Mouse (Mus musculus): ENCODE results near the gene Trpc4ap. TPM values are rescaled to one million over a fixed set of nuclear protein-coding genes. Genes with fewer than 3 reads are reported as not detected.
"Not testable (repeated sequence)": the region's sequence is repeated elsewhere in the genome, so short reads cannot be mapped to it uniquely, and the experiment has no call there.

The Trpc4ap gene
- 119 and 123 TPM in 2 replicates for polyA plus RNA-seq (2015; fragmentation: Nextera tagmentation; extraction: Ambion mirVana)

- Histone ChIP-seq H3K9me3 (ENCODE audit: control insufficient read depth, low read length) (no peaks in the 10 kb centered on the region), H3K27me3 (ENCODE audit: control insufficient read depth, insufficient read depth, low read depth, low read length) (no peaks in the 10 kb centered on the region), H3K9ac (ENCODE audit: low read length) (peak within 1 kb of the TSS; percentile 98), H3K36me3 (ENCODE audit: control insufficient read depth, insufficient read depth, low read length) (no peaks in the 10 kb centered on the region), H3K4me3 (ENCODE audit: low read length) (peak within 1 kb of the TSS; percentile 99), H3K27ac (ENCODE audit: low read length) (peak within 1 kb of the TSS; percentile 88), H3K4me1 (replicated peaks; ENCODE audit: control insufficient read depth, insufficient read depth, low read length) (peaks cover 13% of the 10 kb centered on the region), H3K4me2 (ENCODE audit: low read depth, low read length) (peak within 1 kb of the TSS; percentile 73)
- under 1% methylated on average over 63 of the region's 72 CpGs for WGBS
- peak; percentile 98 for ATAC-seq (ENCODE audit: low read depth)
Observed at GRCm38 (mm10) chr2:155691723-155692493, at the start of gene Trpc4ap. TSS of gene Trpc4ap (minus strand) at chr2:155692384.

GRCm38 (mm10) chr2:155737803-155738202 lies 45.6 kb upstream of the Trpc4ap start:
- H3K9ac ChIP-seq (ENCODE audit: low read length) = no peak overlapping the region
- H3K4me2 ChIP-seq (ENCODE audit: low read depth, low read length) = no peak overlapping the region
- H3K4me1 ChIP-seq (replicated peaks; ENCODE audit: control insufficient read depth, insufficient read depth, low read length) = peaks cover 2% of the 10 kb centered on the region; the same call in 1 of the 2 replicates
- no peak overlapping the region for H3K27ac ChIP-seq (ENCODE audit: low read length)
- no peaks in the 10 kb centered on the region for H3K36me3 ChIP-seq (ENCODE audit: control insufficient read depth, insufficient read depth, low read length)
- H3K4me3 ChIP-seq (ENCODE audit: low read length) = no peak overlapping the region
- H3K27me3 ChIP-seq (ENCODE audit: control insufficient read depth, insufficient read depth, low read depth, low read length) = no peaks in the 10 kb centered on the region; the same call in 1 of the 2 replicates
- whole genome bisulfite sequencing = 54% methylated on average over 9 of the region's 9 CpGs
- no peak for ATAC-seq (ENCODE audit: low read depth)
- no peaks in the 10 kb centered on the region for H3K9me3 ChIP-seq (ENCODE audit: control insufficient read depth, low read length)

GRCm38 (mm10) chr2:155736936-155737335 lies 44.8 kb upstream of the Trpc4ap start:
- WGBS = 62% methylated on average over 6 of the region's 6 CpGs
- Histone ChIP-seq H3K9me3 (ENCODE audit: control insufficient read depth, low read length) (no peaks in the 10 kb centered on the region), H3K36me3 (ENCODE audit: control insufficient read depth, insufficient read depth, low read length) (no peaks in the 10 kb centered on the region), H3K4me2 (ENCODE audit: low read depth, low read length) (no peak overlapping the region), H3K27ac (ENCODE audit: low read length) (no peak overlapping the region), H3K4me1 (replicated peaks; ENCODE audit: control insufficient read depth, insufficient read depth, low read length) (no peaks in the 10 kb centered on the region), H3K9ac (ENCODE audit: low read length) (no peak overlapping the region), H3K27me3 (ENCODE audit: control insufficient read depth, insufficient read depth, low read depth, low read length) (no peaks in the 10 kb centered on the region; the same call in 1 of the 2 replicates), H3K4me3 (ENCODE audit: low read length) (no peak overlapping the region)
- ATAC-seq (ENCODE audit: low read depth) = no peak

- H3K36me3 ChIP-seq (ENCODE audit: control insufficient read depth, insufficient read depth, low read length); ATAC-seq (ENCODE audit: low read depth); H3K4me1 ChIP-seq (replicated peaks; ENCODE audit: control insufficient read depth, insufficient read depth, low read length); H3K4me3 ChIP-seq (ENCODE audit: low read length); H3K9ac ChIP-seq (ENCODE audit: low read length); H3K4me2 ChIP-seq (ENCODE audit: low read depth, low read length); H3K9me3 ChIP-seq (ENCODE audit: control insufficient read depth, low read length); H3K27ac ChIP-seq (ENCODE audit: low read length); H3K27me3 ChIP-seq (ENCODE audit: control insufficient read depth, insufficient read depth, low read depth, low read length): not testable (repeated sequence)
- 82% methylated on average over 5 of the region's 5 CpGs for WGBS
Observed at GRCm38 (mm10) chr2:155735766-155736165, 43.6 kb upstream of the Trpc4ap start, which contains the start of gene Gm17581. TSS of gene Gm17581 (minus strand) at chr2:155735866.

GRCm38 (mm10) chr2:155735080-155735479 lies 42.9 kb upstream of the Trpc4ap start:
- no peak for ATAC-seq (ENCODE audit: low read depth)
- WGBS = 49% methylated on average over 5 of the region's 5 CpGs

GRCm38 (mm10) chr2:155729158-155729645 lies 37.0 kb upstream of the Trpc4ap start, which contains the start of gene Edem2:
TSS of gene Edem2 (minus strand) at chr2:155729475.
- Histone ChIP-seq H3K27me3 (ENCODE audit: control insufficient read depth, insufficient read depth, low read depth, low read length) (no peaks in the 10 kb centered on the region; the same call in 1 of the 2 replicates), H3K9me3 (ENCODE audit: control insufficient read depth, low read length) (no peaks in the 10 kb centered on the region), H3K4me2 (ENCODE audit: low read depth, low read length) (peak within 1 kb of the TSS; percentile 75), H3K27ac (ENCODE audit: low read length) (no peak within 1 kb of the TSS), H3K4me3 (ENCODE audit: low read length) (peak within 1 kb of the TSS; percentile 93), H3K9ac (ENCODE audit: low read length) (peak within 1 kb of the TSS; percentile 82), H3K4me1 (replicated peaks; ENCODE audit: control insufficient read depth, insufficient read depth, low read length) (peaks cover 6% of the 10 kb centered on the region), H3K36me3 (ENCODE audit: control insufficient read depth, insufficient read depth, low read length) (no peaks in the 10 kb centered on the region; the same call in 1 of the 2 replicates)
- peak; percentile 96 for ATAC-seq (ENCODE audit: low read depth)
- WGBS = 0% methylated on average over 33 of the region's 33 CpGs

More at GRCm38 (mm10) chr2:155735080-155735479, 42.9 kb upstream of the Trpc4ap start:
- Histone ChIP-seq H3K4me2 (ENCODE audit: low read depth, low read length) (no peak overlapping the region), H3K4me3 (ENCODE audit: low read length) (no peak overlapping the region), H3K4me1 (replicated peaks; ENCODE audit: control insufficient read depth, insufficient read depth, low read length) (no peaks in the 10 kb centered on the region), H3K27me3 (ENCODE audit: control insufficient read depth, insufficient read depth, low read depth, low read length) (no peaks in the 10 kb centered on the region; the same call in 1 of the 2 replicates), H3K27ac (ENCODE audit: low read length) (no peak overlapping the region), H3K9me3 (ENCODE audit: control insufficient read depth, low read length) (no peaks in the 10 kb centered on the region), H3K9ac (ENCODE audit: low read length) (no peak overlapping the region), H3K36me3 (ENCODE audit: control insufficient read depth, insufficient read depth, low read length) (no peaks in the 10 kb centered on the region)

- no peak for ATAC-seq (ENCODE audit: low read depth)
- H3K9me3 ChIP-seq (ENCODE audit: control insufficient read depth, low read length) = no peaks in the 10 kb centered on the region
Observed at GRCm38 (mm10) chr2:155728742-155729141, 36.6 kb upstream of the Trpc4ap start.

GRCm38 (mm10) chr2:155727764-155728395 lies 35.7 kb upstream of the Trpc4ap start:
- H3K27me3 ChIP-seq (ENCODE audit: control insufficient read depth, insufficient read depth, low read depth, low read length) = no peaks in the 10 kb centered on the region; the same call in 1 of the 2 replicates
- no peak for ATAC-seq (ENCODE audit: low read depth)
- H3K9me3 ChIP-seq (ENCODE audit: control insufficient read depth, low read length) = no peaks in the 10 kb centered on the region
- H3K4me1 ChIP-seq (replicated peaks; ENCODE audit: control insufficient read depth, insufficient read depth, low read length) = peaks cover 6% of the 10 kb centered on the region
- H3K4me3 ChIP-seq (ENCODE audit: low read length) = no peak overlapping the region
- H3K4me2 ChIP-seq (ENCODE audit: low read depth, low read length) = no peak overlapping the region; the same call in 1 of the 2 replicates
- H3K9ac ChIP-seq (ENCODE audit: low read length) = no peak overlapping the region
- H3K27ac ChIP-seq (ENCODE audit: low read length) = no peak overlapping the region
- WGBS = 56% methylated on average over 7 of the region's 7 CpGs
- H3K36me3 ChIP-seq (ENCODE audit: control insufficient read depth, insufficient read depth, low read length) = no peaks in the 10 kb centered on the region; the same call in 1 of the 2 replicates

More at GRCm38 (mm10) chr2:155728742-155729141, 36.6 kb upstream of the Trpc4ap start:
- no peaks in the 10 kb centered on the region; the same call in 1 of the 2 replicates for H3K27me3 ChIP-seq (ENCODE audit: control insufficient read depth, insufficient read depth, low read depth, low read length)
- H3K36me3 ChIP-seq (ENCODE audit: control insufficient read depth, insufficient read depth, low read length) = no peaks in the 10 kb centered on the region; the same call in 1 of the 2 replicates
- H3K9ac ChIP-seq (ENCODE audit: low read length) = peak overlapping the region; percentile 82
- no peak overlapping the region for H3K27ac ChIP-seq (ENCODE audit: low read length)
- peak overlapping the region; percentile 75 for H3K4me2 ChIP-seq (ENCODE audit: low read depth, low read length)
- 3% methylated on average over 15 of the region's 15 CpGs for WGBS
- H3K4me3 ChIP-seq (ENCODE audit: low read length) = peak overlapping the region; percentile 93
- peaks cover 6% of the 10 kb centered on the region for H3K4me1 ChIP-seq (replicated peaks; ENCODE audit: control insufficient read depth, insufficient read depth, low read length)

GRCm38 (mm10) chr2:155726302-155726701 lies 34.1 kb upstream of the Trpc4ap start:
- no peaks in the 10 kb centered on the region for H3K9me3 ChIP-seq (ENCODE audit: control insufficient read depth, low read length)
- H3K36me3 ChIP-seq (ENCODE audit: control insufficient read depth, insufficient read depth, low read length) = no peaks in the 10 kb centered on the region; the same call in 1 of the 2 replicates
- H3K9ac ChIP-seq (ENCODE audit: low read length) = no peak overlapping the region
- H3K4me2 ChIP-seq (ENCODE audit: low read depth, low read length) = no peak overlapping the region
- peaks cover 6% of the 10 kb centered on the region for H3K4me1 ChIP-seq (replicated peaks; ENCODE audit: control insufficient read depth, insufficient read depth, low read length)
- ATAC-seq (ENCODE audit: low read depth) = no peak
- no peak overlapping the region for H3K4me3 ChIP-seq (ENCODE audit: low read length)
- WGBS = 63% methylated on average over 7 of the region's 7 CpGs
- H3K27me3 ChIP-seq (ENCODE audit: control insufficient read depth, insufficient read depth, low read depth, low read length) = no peaks in the 10 kb centered on the region
- H3K27ac ChIP-seq (ENCODE audit: low read length) = no peak overlapping the region

All from lung, embryonic 16.5 days (tissue).